Mouse (Mus musculus): ENCODE results near the gene Dph5.

DNA sequence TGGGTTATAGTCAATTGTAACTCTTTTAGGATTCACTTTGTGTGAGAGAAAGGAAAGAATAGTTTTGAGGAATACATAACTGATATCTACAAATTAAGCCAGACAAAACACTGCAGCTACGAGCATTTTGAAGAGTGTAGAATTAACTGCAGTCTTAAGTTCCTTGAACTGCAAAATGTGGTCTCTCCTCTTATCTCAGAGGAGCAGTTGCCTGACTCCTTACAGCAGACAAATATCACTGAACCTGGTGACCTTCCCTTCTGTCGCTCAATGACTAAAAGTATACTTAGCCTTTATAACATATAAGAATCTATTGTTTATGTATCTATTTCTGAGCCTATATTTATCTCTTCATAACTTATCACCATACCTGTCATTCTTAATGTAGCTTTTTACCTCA is 18.3 kb upstream of the Dph5 start:
- TF ChIP-seq GATA1 (IDR thresholded peaks at IDR 0.05; ENCODE audit: low read length) (no peak), TAL1 (IDR thresholded peaks at IDR 0.05; ENCODE audit: low read length) (no peak)

All from erythroblast, embryonic 14.5 days (primary cell).